Mouse (Mus musculus): ENCODE data around the gene Hnf4a.

GRCm38 (mm10) chr2:163554996-163555395, 48.4 kb downstream of the Hnf4a start:
- TF ChIP-seq ZNF384 (IDR thresholded peaks at IDR 0.05; ENCODE audit: low read depth, low read length), result no peak
- no peak for TF ChIP-seq HCFC1 (IDR thresholded peaks at IDR 0.05; ENCODE audit: low read depth, low read length)
- TF ChIP-seq MAFK (IDR thresholded peaks at IDR 0.05; ENCODE audit: insufficient replicate concordance, low read length), result no peak
- no peak for TF ChIP-seq RCOR1 (conservative IDR thresholded peaks at IDR 0.05; ENCODE audit: low read depth, low read length)
- no peak for TF ChIP-seq POLR2A (IDR thresholded peaks at IDR 0.05; ENCODE audit: low read depth, low read length)
- no peak for TF ChIP-seq CTCF (conservative IDR thresholded peaks at IDR 0.05 in 1 of 2, IDR thresholded peaks at IDR 0.05 in 1 of 2; ENCODE audit: low read depth in 2 of 2, low read length in 2 of 2)
- TF ChIP-seq MYC (IDR thresholded peaks at IDR 0.05; ENCODE audit: low read depth, low read length), result no peak
- TF ChIP-seq ETS1 (conservative IDR thresholded peaks at IDR 0.05; ENCODE audit: low read depth, low read length), result no peak
- no peak for TF ChIP-seq NRF1 (IDR thresholded peaks at IDR 0.05; ENCODE audit: low read depth, low read length)
- TF ChIP-seq MAZ (IDR thresholded peaks at IDR 0.05; ENCODE audit: low read depth, low read length), result no peak
- no peak for TF ChIP-seq TBP (conservative IDR thresholded peaks at IDR 0.05; ENCODE audit: low read depth, low read length)
- no peak for TF ChIP-seq RAD21 (IDR thresholded peaks at IDR 0.05; ENCODE audit: low read depth, low read length)
- no peak for TF ChIP-seq ZC3H11A (IDR thresholded peaks at IDR 0.05; ENCODE audit: low read depth, low read length)
